Mouse (Mus musculus) heart, adult 18-20 months (tissue): Measurements from ENCODE around the gene Hoxb4. TPM values are rescaled to one million over a fixed set of nuclear protein-coding genes. Genes with fewer than 3 reads are reported as not detected.

Source experiments
- DNase-seq, 2 experiments: peaks; one replicate each; pipeline ENCODE4 v3.0.0; 2021 to 2022; ENCODE audit warnings: mixed read lengths in 1 of 2
- total RNA-seq, 2 experiments: library from RNA; stranded (reverse); gene quantifications; 2 replicates each; pipeline ENCODE4 v1.2.3; 2021

Gene Hoxb4
- total RNA-seq, 2 experiments from 2014 or later: 0.62 to 0.64 TPM

GRCm38 (mm10) chr11:96313806-96314428 lies 4.2 kb upstream of the Hoxb4 start:
- no peak for DNase-seq

DNA sequence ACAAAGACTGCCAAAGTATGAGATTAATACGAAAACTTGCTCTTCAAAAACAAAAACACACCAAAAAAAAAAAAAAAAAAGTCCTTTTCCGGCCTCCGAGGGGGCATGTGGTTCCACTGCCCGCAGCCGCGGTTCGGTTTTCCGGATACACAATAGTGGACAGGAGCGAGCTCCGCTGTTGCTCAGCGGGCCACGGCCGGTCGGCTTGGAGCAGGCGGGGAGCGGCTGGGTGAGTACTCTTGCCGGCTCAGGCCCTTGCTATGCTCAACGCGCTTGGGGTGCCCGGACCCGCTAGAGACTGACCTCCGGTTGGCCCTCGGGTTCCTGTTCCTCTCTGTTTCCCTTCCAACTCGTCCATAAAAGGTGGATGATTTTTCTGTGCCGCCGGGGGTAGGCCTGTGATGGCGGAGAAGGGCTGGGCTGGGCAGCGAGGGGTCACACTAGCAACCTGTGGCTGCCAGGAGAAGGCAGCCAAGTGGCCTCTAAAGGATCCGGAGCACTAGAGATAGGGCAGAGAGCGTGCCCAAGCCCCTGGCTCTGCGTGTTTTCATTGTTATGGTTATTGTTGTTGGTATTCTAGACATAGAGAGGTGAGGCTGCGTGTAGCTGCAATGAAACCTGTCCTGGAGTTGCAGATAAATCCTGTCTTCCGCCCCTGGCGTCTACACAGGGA lies 3.3 kb upstream of the Hoxb4 start:
- no peak for DNase-seq

GRCm38 (mm10) chr11:96315344-96315681 lies 2.8 kb upstream of the Hoxb4 start:
- DNase-seq: no peak

DNA sequence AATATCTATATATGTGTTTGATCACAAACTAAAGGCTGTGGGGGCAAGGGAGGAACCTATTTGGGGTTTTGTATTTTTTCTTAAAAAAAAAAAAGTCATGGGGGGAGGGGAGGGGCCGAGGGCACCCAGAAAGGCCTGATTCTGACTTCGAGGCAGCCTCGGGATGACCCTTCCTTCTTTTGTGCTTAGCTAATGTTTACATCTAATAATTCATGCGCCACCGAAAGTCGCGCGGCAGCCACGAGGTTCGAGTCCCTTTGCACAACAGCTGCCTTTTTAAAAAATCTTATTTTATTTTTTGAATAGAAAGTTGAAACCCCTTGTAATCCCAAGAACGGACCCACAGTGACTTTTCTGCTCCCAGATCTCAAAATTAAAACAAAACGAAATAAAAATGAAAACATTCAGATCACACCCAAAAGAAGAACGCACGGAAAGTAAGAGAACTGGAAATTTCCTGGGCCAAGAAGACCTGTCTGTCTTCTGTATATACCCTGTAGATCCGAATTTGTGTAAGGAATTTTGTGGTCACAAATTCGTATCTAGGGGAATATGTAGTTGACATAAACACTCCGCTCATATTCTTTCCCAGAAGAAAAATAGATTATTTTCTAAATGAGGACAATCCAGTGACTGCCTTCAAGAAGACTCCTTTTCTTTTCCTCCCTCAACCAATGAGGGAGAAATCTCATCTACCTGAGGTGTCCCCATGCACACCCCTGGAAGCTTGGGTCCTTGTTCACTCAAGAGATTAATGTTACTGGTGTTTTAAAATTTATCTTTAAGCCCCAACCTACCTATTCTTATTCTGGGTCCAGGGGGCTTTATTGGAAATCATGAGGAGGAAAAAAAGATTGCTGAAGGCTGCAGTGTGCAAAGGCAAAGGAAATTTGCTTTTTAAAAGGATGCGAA lies 1.1 kb upstream of the Hoxb4 start:
- no peak for DNase-seq

DNA sequence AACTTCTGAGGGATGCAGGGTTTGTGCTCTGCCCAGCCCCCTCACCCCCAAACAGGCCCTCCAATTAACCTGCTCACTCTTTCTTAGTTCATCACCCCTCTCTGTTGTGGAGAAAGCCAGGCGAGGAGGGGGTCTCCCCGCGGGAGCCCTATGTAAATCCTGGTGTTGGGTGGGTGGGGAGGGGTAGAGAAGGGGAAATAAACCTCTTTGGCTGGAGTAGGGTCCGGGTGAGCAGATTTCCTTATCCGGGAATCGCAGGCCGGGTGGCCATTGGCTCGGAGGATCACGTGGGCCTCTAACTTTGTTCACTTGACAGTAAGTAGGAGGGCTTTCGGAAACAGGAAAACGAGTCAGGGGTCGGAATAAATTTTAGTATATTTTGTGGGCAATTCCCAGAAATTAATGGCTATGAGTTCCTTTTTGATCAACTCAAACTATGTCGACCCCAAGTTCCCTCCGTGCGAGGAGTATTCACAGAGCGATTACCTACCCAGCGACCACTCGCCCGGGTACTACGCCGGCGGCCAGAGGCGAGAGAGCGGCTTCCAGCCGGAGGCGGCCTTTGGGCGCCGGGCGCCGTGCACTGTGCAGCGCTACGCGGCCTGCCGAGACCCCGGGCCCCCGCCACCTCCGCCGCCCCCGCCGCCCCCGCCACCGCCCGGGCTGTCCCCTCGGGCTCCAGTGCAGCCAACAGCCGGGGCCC lies 452 bp downstream of the Hoxb4 start:
- DNase-seq: peak; percentile 59 to 78

DNA sequence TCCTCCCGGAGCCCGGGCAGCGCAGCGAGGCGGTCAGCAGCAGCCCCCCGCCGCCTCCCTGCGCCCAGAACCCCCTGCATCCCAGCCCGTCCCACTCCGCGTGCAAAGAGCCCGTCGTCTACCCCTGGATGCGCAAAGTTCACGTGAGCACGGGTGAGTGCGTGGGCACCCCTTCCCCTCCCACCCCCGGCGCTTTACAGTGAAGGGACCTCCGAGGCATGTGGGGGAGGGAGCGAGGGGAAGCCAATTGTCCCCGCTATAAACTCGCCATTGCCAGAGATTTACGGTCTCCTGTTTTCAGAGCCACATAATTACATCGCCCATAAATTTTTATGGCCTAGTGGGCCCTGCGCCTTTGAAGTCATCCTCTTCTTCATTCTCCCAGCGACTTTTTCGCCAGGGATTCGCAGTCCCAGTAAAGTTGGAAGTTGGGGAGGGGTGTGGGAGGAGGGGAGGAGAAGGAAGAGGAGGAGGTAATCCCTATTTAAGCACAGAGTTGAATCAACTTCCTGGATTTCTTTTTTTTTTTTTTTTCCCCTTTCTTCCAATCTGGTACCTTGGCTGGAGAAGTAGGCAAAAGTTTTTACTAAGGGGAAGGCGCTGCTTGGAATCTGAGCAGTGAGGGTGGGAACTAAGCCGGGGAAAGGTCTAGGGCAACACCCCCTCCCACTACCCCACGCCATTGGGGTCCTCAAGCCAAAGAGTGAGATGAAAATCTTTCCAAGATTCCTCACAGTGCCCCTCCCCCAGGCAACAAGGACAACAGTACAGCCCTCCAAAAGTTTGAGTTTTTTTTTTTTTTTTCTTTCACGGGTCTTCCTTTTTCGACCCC lies 1.2 kb downstream of the Hoxb4 start:
- peak in 1 of 2 experiments; percentile 29 for DNase-seq

- no peak for DNase-seq
Observed at GRCm38 (mm10) chr11:96319910-96320309, 1.8 kb downstream of the Hoxb4 start.

DNA sequence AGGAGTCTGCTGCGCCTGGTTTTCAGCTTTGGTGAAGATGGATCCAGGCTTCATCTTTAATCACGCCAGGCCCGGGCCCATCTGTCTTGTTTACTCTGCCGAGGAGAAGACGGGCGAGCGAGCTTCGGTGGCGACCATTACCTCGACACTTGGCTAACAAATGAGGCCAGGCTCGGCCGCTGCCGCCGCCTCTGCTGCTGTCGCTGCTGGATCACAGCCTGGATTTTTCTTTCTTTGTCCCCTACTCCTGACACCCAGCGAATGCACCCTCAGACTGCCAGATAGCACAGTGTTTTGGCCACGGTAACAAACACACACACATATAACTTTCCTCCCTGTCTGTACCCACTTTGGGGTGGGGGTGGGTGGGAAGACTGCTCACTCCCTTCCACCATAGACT lies 2.6 kb downstream of the Hoxb4 start:
- DNase-seq: no peak

- no peak for DNase-seq
Observed at GRCm38 (mm10) chr11:96321846-96322245, 3.8 kb downstream of the Hoxb4 start.

DNA sequence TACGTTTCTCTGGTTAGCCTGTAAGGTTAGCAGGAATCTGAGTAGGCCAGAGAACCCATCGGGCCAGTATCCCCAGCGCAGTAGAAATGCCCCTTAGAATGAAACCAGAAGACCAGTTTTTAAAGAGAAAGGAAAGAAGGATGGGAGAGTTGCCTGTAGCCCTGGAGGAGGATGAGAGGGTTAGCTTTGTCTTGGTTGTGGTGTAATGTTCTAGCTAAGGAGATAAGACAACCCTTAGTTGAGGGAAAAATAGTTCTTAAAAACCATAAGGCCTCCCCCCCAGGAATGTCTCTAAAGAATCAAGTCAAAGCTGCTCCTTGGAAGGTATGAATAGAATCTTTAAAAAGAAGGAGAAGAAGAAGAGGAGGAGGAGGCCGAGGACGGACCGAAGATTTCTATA lies 4.7 kb downstream of the Hoxb4 start:
- DNase-seq: no peak

DNA sequence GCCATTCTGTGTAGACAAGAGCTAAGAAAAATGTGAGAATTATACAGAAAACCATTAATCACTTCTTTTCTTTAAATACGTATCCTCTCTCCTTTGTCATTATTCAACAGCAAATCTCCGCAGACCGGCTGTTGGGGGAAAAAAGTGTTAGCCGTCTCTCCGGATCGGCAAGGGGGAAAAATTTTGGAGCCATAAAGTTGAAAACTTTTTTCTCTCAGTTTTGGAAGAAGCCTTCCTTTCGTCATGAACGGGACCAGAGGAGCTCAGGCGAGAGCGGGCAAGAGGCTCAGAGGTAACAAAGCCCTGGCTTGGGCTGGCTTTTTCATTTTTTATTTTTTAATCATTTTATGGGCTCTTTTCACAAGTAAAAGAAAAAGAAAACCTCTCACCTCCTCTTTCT lies 5.1 kb downstream of the Hoxb4 start, which contains the start of gene Hoxb3:
TSS of gene Hoxb3 (plus strand) at position 173 of the 400 bp plus-strand sequence.
- DNase-seq: no peak

DNA sequence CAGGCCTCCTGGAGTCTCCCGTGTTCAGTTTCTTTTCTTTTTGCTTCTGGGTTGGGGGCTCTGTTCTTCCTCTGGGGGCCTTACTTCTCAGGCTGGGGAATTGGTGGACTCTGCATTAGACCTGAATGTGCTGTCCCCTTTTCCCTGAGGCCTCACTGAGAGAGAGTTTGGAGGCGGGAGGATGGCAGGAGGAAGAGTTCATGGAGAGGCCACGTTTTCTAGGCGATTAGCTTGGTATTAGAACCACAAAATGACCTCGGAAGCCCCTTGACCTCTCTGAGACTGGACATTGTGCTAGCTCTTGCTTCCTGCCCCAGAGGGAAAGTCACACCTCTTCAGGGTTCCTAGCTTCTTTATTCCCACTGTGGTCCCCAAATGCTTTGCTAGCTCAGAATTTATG lies 6.1 kb downstream of the Hoxb4 start:
- DNase-seq: no peak

- no peak for DNase-seq
Observed at GRCm38 (mm10) chr11:96324965-96325364, 6.9 kb downstream of the Hoxb4 start.

DNA sequence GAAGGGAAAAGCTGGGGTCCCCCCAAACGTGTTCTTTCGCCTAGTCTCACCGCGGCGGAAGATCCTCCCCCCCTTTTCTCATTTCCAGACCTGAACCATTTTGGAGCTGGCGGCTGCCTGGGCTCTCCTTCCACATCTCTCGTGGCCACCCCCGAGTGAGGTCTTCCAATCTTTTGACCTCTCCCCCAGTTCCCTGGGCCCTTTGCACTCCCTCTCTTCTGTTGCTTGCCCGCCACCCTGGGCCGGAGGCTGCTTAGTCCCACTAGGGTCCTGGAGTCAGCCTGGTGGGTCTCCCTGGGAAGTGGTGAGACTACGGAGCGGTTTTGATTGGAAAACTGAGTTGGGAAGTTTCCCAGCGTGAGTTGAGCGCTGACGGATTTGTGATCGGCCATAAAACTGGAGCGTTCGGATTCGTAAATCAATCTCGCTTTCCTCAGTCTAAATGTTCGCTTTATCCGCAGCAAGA lies 7.7 kb downstream of the Hoxb4 start:
- DNase-seq: no peak

- no peak for DNase-seq
Observed at GRCm38 (mm10) chr11:96326705-96327104, 8.6 kb downstream of the Hoxb4 start.

GRCm38 (mm10) chr11:96327122-96327521 lies 9.1 kb downstream of the Hoxb4 start:
- DNase-seq: no peak

- DNase-seq: no peak
Observed at GRCm38 (mm10) chr11:96327750-96328149, 9.7 kb downstream of the Hoxb4 start.

DNA sequence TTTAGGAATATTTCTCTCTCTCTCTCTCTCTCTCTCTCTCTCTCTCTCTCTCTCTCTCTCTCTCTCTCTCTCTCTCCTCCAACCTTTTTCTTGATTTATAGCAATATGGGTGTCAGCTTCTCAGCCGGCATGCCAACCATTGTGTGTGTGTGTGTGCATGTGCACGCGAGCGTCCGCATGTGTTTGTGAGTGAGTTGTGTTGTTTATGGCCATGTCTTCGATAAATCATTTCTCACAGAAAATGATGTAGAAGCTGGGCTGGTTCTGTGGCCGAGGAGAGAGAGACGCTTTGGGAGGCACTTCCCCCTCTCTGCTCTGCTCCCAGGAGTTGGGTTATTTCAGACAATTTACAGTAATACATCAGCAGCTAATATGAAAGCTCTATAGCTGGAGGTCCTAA lies 10.5 kb downstream of the Hoxb4 start:
- DNase-seq: no peak

DNA sequence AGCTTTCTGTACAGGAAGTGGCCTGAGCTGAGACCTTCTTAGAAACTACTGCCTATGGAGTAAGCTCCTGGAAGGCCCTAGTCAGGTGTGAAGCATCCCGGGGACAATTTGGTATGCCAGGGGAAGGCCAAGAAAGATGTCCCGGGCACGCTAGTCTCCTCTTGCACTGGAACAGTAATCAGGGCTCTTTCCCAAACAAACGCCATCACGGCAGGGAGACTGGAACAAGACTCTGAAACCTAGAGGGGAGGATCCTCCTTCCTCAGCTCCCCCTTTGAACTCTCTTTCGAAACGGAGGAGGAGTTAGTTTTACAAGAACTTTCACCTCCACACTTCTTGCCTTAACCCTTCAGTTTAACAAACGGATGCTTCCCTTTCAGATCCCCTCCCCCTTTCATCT lies 14.0 kb downstream of the Hoxb4 start:
- DNase-seq: no peak

- DNase-seq: no peak
Observed at GRCm38 (mm10) chr11:96332618-96333032, 14.6 kb downstream of the Hoxb4 start.

GRCm38 (mm10) chr11:96333241-96334001 lies 15.4 kb downstream of the Hoxb4 start:
- no peak for DNase-seq
